Mouse (Mus musculus) G1E (cell line): ENCODE data around the gene Gm21981. TPM values are rescaled to one million over a fixed set of nuclear protein-coding genes. Genes with fewer than 3 reads are reported as not detected.

Source experiments
- ATAC-seq: 2 replicates; pipeline ENCODE4 v1.8.0; 2016; ENCODE audit warnings: mild to moderate bottlenecking; ENCODE audit not compliant: insufficient number of reproducible peaks, poor library complexity, low FRiP score, severe bottlenecking; ENCODE audit errors: extremely low read depth
- DNase-seq: peaks from one replicate; pipeline ENCODE4 v3.0.0; 2012; ENCODE audit warnings: low spot score
- H3K27me3 ChIP-seq: 2 replicates; pipeline ENCODE4 v1.6.1; 2012; ENCODE audit warnings: mild to moderate bottlenecking, low read length, inconsistent platforms; ENCODE audit not compliant: insufficient read depth
- H3K36me3 ChIP-seq: replicated peaks from 2 replicates; pipeline ENCODE3; 2012; ENCODE audit warnings: mild to moderate bottlenecking, inconsistent platforms
- H3K4me1 ChIP-seq: 2 replicates; pipeline ENCODE4 v1.6.1; 2012; ENCODE audit warnings: low read depth, low read length, inconsistent platforms, mixed read lengths; ENCODE audit not compliant: insufficient read depth
- H3K4me3 ChIP-seq: 2 replicates; pipeline ENCODE4 v1.5.1; 2012; ENCODE audit warnings: low read depth, mild to moderate bottlenecking, inconsistent platforms, low read length, moderate library complexity, mixed read lengths
- H3K9me3 ChIP-seq: replicated peaks from 2 replicates; pipeline ENCODE4 v1.6.1; 2012; ENCODE audit warnings: inconsistent platforms
- CTCF ChIP-seq: IDR thresholded peaks from 2 replicates; pipeline ENCODE4 v1.5.1; 2012; ENCODE audit warnings: low read depth, low read length, inconsistent platforms, mixed read lengths
- GATA1 ChIP-seq: IDR thresholded peaks from 2 replicates; pipeline ENCODE4 v1.6.1; 2012; ENCODE audit warnings: borderline replicate concordance, low read length, inconsistent platforms, mixed read lengths
- GATA2 ChIP-seq: IDR thresholded peaks from 2 replicates; pipeline ENCODE4 v1.6.1; 2012; ENCODE audit warnings: low read depth, low read length, inconsistent platforms, borderline replicate concordance
- POLR2AphosphoS5 ChIP-seq: IDR thresholded peaks from 2 replicates; pipeline ENCODE4 v1.6.1; 2012; ENCODE audit warnings: low read depth, low read length, inconsistent platforms; ENCODE audit not compliant: insufficient replicate concordance
- TAL1 ChIP-seq: conservative IDR thresholded peaks from 2 replicates; pipeline ENCODE4 v1.6.1; 2012; ENCODE audit warnings: low read depth, low read length, inconsistent platforms, mixed read lengths
- polyA plus RNA-seq: library from polyadenylated mRNA; stranded (reverse); fragments of >175 nt; gene quantifications from 2 replicates; pipeline ENCODE4 v1.2.3, GENCODE M21; 2012
- total RNA-seq, 2 experiments: library from RNA; stranded (forward) in 1 of 2; stranded (reverse) in 1 of 2; fragments of 200-1000 nt in 1 of 2; fragments of >200 nt in 1 of 2; fragmentation: Nextera tagmentation in 1 of 2; gene quantifications; 2 replicates each; pipeline ENCODE4 v1.2.3; 2014 to 2017

Gm21981 gene
- total and polyA plus RNA-seq, 3 experiments: 0.44 to 0.71 TPM; not detected in 1

GRCm38 (mm10) chr17:47737271-47738065 lies 43.2 kb upstream of the Gm21981 start:
- peaks cover 58% of the 10 kb centered on the region for H3K4me1 ChIP-seq
- peaks cover 7% of the 10 kb centered on the region for H3K36me3 ChIP-seq
- no peaks in the 10 kb centered on the region for H3K9me3 ChIP-seq
- peak overlapping the region; percentile 85 for H3K4me3 ChIP-seq
- TF ChIP-seq TAL1: no peak
- TF ChIP-seq CTCF: no peak
- TF ChIP-seq GATA1: no peak
- TF ChIP-seq GATA2: no peak
- TF ChIP-seq POLR2AphosphoS5: no peak
- peak; percentile 87 for DNase-seq
- H3K27me3 ChIP-seq: peaks cover 20% of the 10 kb centered on the region
- ATAC-seq: peak; percentile 71

- H3K4me3 ChIP-seq: peak within 1 kb of the TSS; percentile 85
- DNase-seq (peak; percentile 94), ATAC-seq (peak; percentile 45)
- H3K9me3 ChIP-seq: no peaks in the 10 kb centered on the region
- H3K36me3 ChIP-seq: peaks cover 7% of the 10 kb centered on the region
- TF ChIP-seq TAL1 (no peak), CTCF (peak; percentile 75; the same call in 1 of the 2 replicates), POLR2AphosphoS5 (no peak), GATA1 (no peak), GATA2 (no peak)
- peaks cover 52% of the 10 kb centered on the region for H3K4me1 ChIP-seq
- H3K27me3 ChIP-seq: peaks cover 26% of the 10 kb centered on the region
These were observed 42.6 kb upstream of the Gm21981 start, which contains the start of gene Tfeb for GRCm38 (mm10) chr17:47736856-47737255. Gene Tfeb (plus strand): TSS chr17:47737030.

GRCm38 (mm10) chr17:47735553-47736100 lies 41.4 kb upstream of the Gm21981 start:
- Histone ChIP-seq H3K36me3 (peaks cover 2% of the 10 kb centered on the region), H3K4me1 (peaks cover 40% of the 10 kb centered on the region), H3K9me3 (no peaks in the 10 kb centered on the region), H3K27me3 (peaks cover 29% of the 10 kb centered on the region), H3K4me3 (no peak overlapping the region)
- no peak for ATAC-seq
- TF ChIP-seq POLR2AphosphoS5: no peak
- no peak for TF ChIP-seq GATA1
- TF ChIP-seq CTCF: no peak
- TF ChIP-seq TAL1: no peak
- no peak for TF ChIP-seq GATA2
- no peak for DNase-seq

- H3K27me3 ChIP-seq: peaks cover 65% of the 10 kb centered on the region
- ATAC-seq (no peak), DNase-seq (no peak)
- no peaks in the 10 kb centered on the region for H3K9me3 ChIP-seq
- H3K36me3 ChIP-seq: no peaks in the 10 kb centered on the region
- TF ChIP-seq TAL1 (no peak), CTCF (no peak), POLR2AphosphoS5 (no peak), GATA2 (no peak), GATA1 (no peak)
- peaks cover 12% of the 10 kb centered on the region; the same call in 1 of the 2 replicates for H3K4me1 ChIP-seq
- H3K4me3 ChIP-seq: no peak overlapping the region
These were observed 36.6 kb upstream of the Gm21981 start for GRCm38 (mm10) chr17:47730633-47731575.

DNA sequence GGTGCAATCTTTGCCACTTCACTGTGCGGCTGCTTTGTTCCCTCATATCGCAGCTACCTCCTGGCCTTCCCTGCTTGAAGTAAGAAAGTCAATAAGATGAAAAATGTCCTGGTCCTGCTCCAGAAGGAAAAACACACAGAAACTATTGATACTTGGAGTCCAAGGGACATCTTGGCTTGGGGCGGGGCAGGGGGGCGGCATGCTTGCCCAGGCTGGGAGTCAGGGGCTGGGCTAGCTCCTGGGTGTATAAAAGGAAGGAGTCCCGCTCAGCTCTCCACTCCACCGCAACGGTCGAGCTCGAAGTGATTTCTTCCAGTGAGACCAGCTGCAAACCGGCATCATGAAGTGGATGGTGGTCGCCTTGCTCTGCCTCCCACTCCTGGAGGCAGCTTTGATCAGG lies 32.3 kb upstream of the Gm21981 start, which contains the start of gene Pgc:
Gene Pgc, plus strand, starts transcription at position 277 of the 400 bp plus-strand sequence.
- no peaks in the 10 kb centered on the region; the same call in 1 of the 2 replicates for H3K4me1 ChIP-seq
- ATAC-seq: no peak
- H3K9me3 ChIP-seq: no peaks in the 10 kb centered on the region
- no peak within 1 kb of the TSS for H3K4me3 ChIP-seq
- H3K36me3 ChIP-seq: no peaks in the 10 kb centered on the region
- peaks cover 52% of the 10 kb centered on the region for H3K27me3 ChIP-seq
- TF ChIP-seq TAL1 (no peak), GATA1 (no peak), CTCF (no peak), POLR2AphosphoS5 (no peak), GATA2 (no peak)
- no peak for DNase-seq
